Mouse (Mus musculus): ENCODE measurements around the gene Klra4. TPM values are rescaled to one million over a fixed set of nuclear protein-coding genes. Genes with fewer than 3 reads are reported as not detected.

Gene Klra4
- 0.60 TPM for polyA plus RNA-seq (2014; fragmentation: Illumina TruSeq; extraction: RNeasy Lipid Tissue Mini Kit (QIAGEN cat#74804); ENCODE audit: low read depth, low replicate concordance)

DNA sequence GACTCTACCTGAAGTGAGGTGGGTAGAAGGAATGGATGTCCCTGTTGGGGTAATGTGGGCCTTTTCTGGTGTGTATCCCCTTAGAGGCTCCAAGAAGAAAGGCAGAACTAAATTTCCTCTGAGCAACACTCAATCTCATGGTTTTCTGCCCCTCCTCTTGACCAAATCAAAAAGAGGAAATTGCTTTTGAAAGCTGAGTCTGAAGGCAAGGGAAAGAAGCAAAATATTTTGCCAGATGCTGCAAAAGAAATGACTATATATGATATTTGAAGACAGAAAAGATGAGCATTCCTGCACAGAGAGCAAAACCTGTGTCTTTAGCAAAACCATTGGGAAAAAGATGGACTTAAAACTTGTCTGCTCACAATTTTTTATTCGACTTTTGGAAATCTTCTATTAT is at the start of gene Klra4:
Gene Klra4 (minus strand): TSS at position 101 of the 400 bp plus-strand sequence.

DNA sequence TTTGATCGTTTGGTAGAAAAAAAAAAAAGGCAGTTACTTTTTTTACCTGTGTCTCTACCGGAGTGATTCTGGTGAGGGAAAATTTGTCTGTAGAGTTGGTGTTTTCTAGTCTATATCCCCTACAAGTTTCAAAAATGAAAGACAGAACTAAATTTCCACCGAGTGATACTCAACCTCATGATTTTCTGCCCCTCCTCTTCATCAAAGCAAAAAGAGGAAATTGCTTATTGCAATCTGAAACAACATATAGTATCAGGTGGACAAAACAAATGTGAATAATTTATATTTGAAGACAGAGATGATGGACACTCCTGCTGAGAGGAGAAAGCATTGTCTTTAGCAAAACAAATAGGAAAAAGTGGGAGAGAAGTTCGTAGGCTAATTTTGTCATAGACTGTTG is 40.2 kb downstream of the Klra4 start, which contains the start of gene Klra6:
Gene Klra6 (minus strand): TSS at position 101 of the 400 bp plus-strand sequence.

Other genes starting within 250 kb of the Klra4 start
- gene Gm17631, start 204.6 kb downstream of the Klra4 start, polyA plus RNA-seq (2014; fragmentation: Illumina TruSeq; extraction: RNeasy Lipid Tissue Mini Kit (QIAGEN cat#74804); ENCODE audit: low read depth, low replicate concordance) = not detected
- 1.1 TPM for gene Klra17, start 190.6 kb downstream of the Klra4 start, polyA plus RNA-seq (2014; fragmentation: Illumina TruSeq; extraction: RNeasy Lipid Tissue Mini Kit (QIAGEN cat#74804); ENCODE audit: low read depth, low replicate concordance)
- gene Klra5, start 149.6 kb downstream of the Klra4 start, polyA plus RNA-seq (2014; fragmentation: Illumina TruSeq; extraction: RNeasy Lipid Tissue Mini Kit (QIAGEN cat#74804); ENCODE audit: low read depth, low replicate concordance) = not detected
- gene Klra6, start 40.3 kb downstream of the Klra4 start, polyA plus RNA-seq (2014; fragmentation: Illumina TruSeq; extraction: RNeasy Lipid Tissue Mini Kit (QIAGEN cat#74804); ENCODE audit: low read depth, low replicate concordance) = 1.2 TPM
- 0.38 TPM for gene Klra8, start 62.6 kb upstream of the Klra4 start, polyA plus RNA-seq (2014; fragmentation: Illumina TruSeq; extraction: RNeasy Lipid Tissue Mini Kit (QIAGEN cat#74804); ENCODE audit: low read depth, low replicate concordance)
- gene Klra9, start 125.8 kb upstream of the Klra4 start, polyA plus RNA-seq (2014; fragmentation: Illumina TruSeq; extraction: RNeasy Lipid Tissue Mini Kit (QIAGEN cat#74804); ENCODE audit: low read depth, low replicate concordance) = 0.69 TPM
- gene Klra7, start 166.1 kb upstream of the Klra4 start, polyA plus RNA-seq (2014; fragmentation: Illumina TruSeq; extraction: RNeasy Lipid Tissue Mini Kit (QIAGEN cat#74804); ENCODE audit: low read depth, low replicate concordance) = 2.5 TPM
- not detected for gene Klra10, start 214.7 kb upstream of the Klra4 start, polyA plus RNA-seq (2014; fragmentation: Illumina TruSeq; extraction: RNeasy Lipid Tissue Mini Kit (QIAGEN cat#74804); ENCODE audit: low read depth, low replicate concordance)

Data from sigmoid colon, adult 10 weeks (tissue).